9 mouse cellular contexts compared by ENCODE assay signal in the genomic region with DNA sequence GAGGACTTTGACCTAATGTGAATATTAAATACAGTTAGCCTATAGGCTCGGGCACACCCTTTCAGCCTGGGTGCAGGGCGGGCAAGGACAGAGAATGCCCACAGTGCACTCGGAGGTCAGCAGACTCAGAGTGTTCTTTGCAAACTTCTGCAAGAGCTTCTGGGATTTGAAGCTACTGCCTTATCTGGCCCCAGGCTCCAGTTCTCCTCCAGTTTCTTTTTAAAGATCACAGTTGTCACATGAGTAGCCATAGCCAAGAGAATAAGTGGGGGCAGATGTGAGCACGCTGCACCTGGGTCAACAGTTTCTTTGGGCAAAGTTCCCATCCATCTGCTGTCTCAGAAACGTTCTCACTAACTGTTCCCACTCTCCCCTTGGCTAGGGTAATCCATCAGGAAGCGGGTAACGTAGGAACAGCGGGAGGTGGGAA.
DNase-seq lines count a peak whose midpoint lies in the region.
"Had no signal": no experiment of that assay in that cellular context is flagged by ENCODE, and none has a peak within 500 bp of the region (broad histone marks: within the 10 kb centered on the region; RNA-seq: fewer than 3 reads in every experiment).

No protein-coding gene starts in this region.

- peak; percentile 21 to 42 for DNase-seq in gastrocnemius, adult 8-10 months (ENCODE audit: low spot score in 2 of 2)
- no peak for DNase-seq in gastrocnemius, postnatal 10 days
- peak; percentile 54 to 65 for DNase-seq in right cerebral cortex, adult 2 months (ENCODE audit: low spot score in 2 of 2)
- DNase-seq in right cerebral cortex, postnatal 14 days: no peak
- peak; percentile 37 for DNase-seq in heart, postnatal 25 days (ENCODE audit: low spot score)
- no peak for DNase-seq in cerebellum, postnatal 14 days
- no peak for DNase-seq in cerebellum, adult 18-20 months
- no peak for DNase-seq in kidney, adult 8-10 months
- DNase-seq: lung, postnatal 14 days had no signal

- intact Hi-C loops in heart, postnatal 25 days (cut with DNase I): no loop called here

Comparison
In these comparisons a context has a peak if more than half of its experiments do, and no peak if none do; other contexts are left out.
1. DNase-seq: peak in gastrocnemius, adult 8-10 months (2 of 2), right cerebral cortex, adult 2 months (2 of 2) and heart, postnatal 25 days (single experiment); none in gastrocnemius, postnatal 10 days (single experiment), right cerebral cortex, postnatal 14 days (single experiment), cerebellum, postnatal 14 days (0 of 2), cerebellum, adult 18-20 months (0 of 2) and kidney, adult 8-10 months (0 of 2).